Mouse (Mus musculus) intestine, embryonic 15.5 days (tissue): ENCODE data around the gene Sprr2f. TPM values are rescaled to one million over a fixed set of nuclear protein-coding genes. Genes with fewer than 3 reads are reported as not detected.

Experiments used
- polyA plus RNA-seq: library from polyadenylated mRNA; unstranded; fragments of >200 nt; fragmentation: Nextera tagmentation; extraction: Ambion mirVana; gene quantifications from 2 replicates; pipeline ENCODE4 v1.2.1, GENCODE M21; 2015

Sprr2f gene
- polyA plus RNA-seq, 1 experiment from 2014 or later = not detected

Other genes starting within 250 kb of the Sprr2f start
- not detected in 2 replicates for gene Prr9, start 241.2 kb upstream of the Sprr2f start, polyA plus RNA-seq
- not detected in 2 replicates for gene Lelp1, start 222.4 kb upstream of the Sprr2f start, polyA plus RNA-seq
- 2.0 and 2.5 TPM in 2 replicates for gene Sprr2a1, start 149.4 kb upstream of the Sprr2f start, polyA plus RNA-seq
- 82.8 and 107 TPM in 2 replicates for gene Sprr2a2, start 149.3 kb upstream of the Sprr2f start, polyA plus RNA-seq
- gene Sprr2a3, start 79.8 kb upstream of the Sprr2f start, polyA plus RNA-seq = 10.6 and 12.8 TPM in 2 replicates
- not detected in 2 replicates for gene Sprr2b, start 48.6 kb upstream of the Sprr2f start, polyA plus RNA-seq
- gene Sprr2d, start 26.0 kb upstream of the Sprr2f start, polyA plus RNA-seq = not detected in 2 replicates
- not detected in 2 replicates for gene Sprr2e, start 13.0 kb upstream of the Sprr2f start, polyA plus RNA-seq
- not detected in 2 replicates for gene Sprr2h, start 20.5 kb downstream of the Sprr2f start, polyA plus RNA-seq
- gene Sprr2i, start 42.8 kb downstream of the Sprr2f start, polyA plus RNA-seq = not detected in 2 replicates
- gene Sprr2j-ps, start 52.9 kb downstream of the Sprr2f start, polyA plus RNA-seq = not detected in 2 replicates
- gene Gm9774, start 64.2 kb downstream of the Sprr2f start, polyA plus RNA-seq = 7.7 and 9.0 TPM in 2 replicates
- gene Sprr2k, start 67.4 kb downstream of the Sprr2f start, polyA plus RNA-seq = not detected in 2 replicates
- gene Sprr1b, start 73.6 kb downstream of the Sprr2f start, polyA plus RNA-seq = 0.18 TPM in 1 of 2 replicates, not detected in the other
- gene Sprr3, start 93.5 kb downstream of the Sprr2f start, polyA plus RNA-seq = not detected in 2 replicates
- gene Sprr1a, start 120.7 kb downstream of the Sprr2f start, polyA plus RNA-seq = 1.1 and 1.2 TPM in 2 replicates
- gene Sprr4, start 135.3 kb downstream of the Sprr2f start, polyA plus RNA-seq = not detected in 2 replicates
- not detected in 2 replicates for gene 2310046K23Rik, start 169.3 kb downstream of the Sprr2f start, polyA plus RNA-seq
- 0.09 TPM in 1 of 2 replicates, not detected in the other for gene Ivl, start 208.5 kb downstream of the Sprr2f start, polyA plus RNA-seq
- 3.4 and 5.3 TPM in 2 replicates for gene Smcp, start 223.8 kb downstream of the Sprr2f start, polyA plus RNA-seq
- not detected in 2 replicates for gene 2210017I01Rik, start 242.3 kb downstream of the Sprr2f start, polyA plus RNA-seq